ENCODE assay signal across 7 mouse cellular contexts in the genomic region with DNA sequence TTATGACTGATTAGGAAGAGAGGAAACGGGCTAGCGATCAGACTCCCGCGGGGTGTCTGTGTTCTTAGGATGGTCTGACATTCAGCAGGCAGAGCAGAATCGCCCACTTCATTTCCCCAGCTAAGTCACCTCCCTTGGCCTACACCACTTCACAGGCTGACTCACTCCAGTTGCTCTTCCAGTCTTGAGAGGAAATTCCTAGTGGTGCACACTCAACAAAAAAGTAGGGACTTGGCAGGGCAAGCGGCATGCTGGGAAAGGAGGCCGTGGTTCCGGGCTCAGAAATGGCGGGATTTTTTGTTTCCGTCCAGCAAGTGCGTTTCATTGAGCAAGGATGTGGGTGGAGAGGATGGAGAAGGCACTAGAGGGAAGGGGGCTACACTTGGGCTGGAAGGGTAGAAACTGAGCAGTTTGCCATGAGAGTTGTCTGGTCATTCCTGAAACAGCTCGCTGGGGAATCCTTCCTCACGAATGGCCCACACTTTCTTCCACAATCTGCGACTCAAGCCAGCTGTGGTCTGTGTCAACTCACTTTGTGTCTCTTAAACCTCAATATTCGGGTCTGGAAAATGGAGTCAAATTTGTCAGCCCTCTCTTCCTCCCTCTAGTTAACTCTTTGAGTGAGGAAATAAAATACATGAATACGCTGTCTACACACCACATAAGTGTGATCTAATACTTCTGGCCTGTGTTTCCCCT. TPM values are rescaled to one million over a fixed set of nuclear protein-coding genes. Genes with fewer than 3 reads are reported as not detected.
DNase-seq lines count a peak whose midpoint lies in the region; ATAC-seq and TF ChIP-seq lines count a peak whose summit lies in the region.

No protein-coding gene starts in this region.

- H3K9ac ChIP-seq in hindbrain, embryonic 16.5 days (ENCODE audit: low read depth, low read length), result peak overlapping the region; percentile 95
- H3K9ac ChIP-seq in liver, postnatal 0 days (replicated peaks), result no peak overlapping the region
- 0 out of 2 replicates have a peak overlapping the region, but pooled peaks have one; percentile 94 for H3K9ac ChIP-seq in stomach, embryonic 14.5 days (replicated peaks; ENCODE audit: low read depth, low read length)

- no peak for TF ChIP-seq EP300 in liver, postnatal 0 days (IDR thresholded peaks at IDR 0.05; ENCODE audit: low read depth)

- peak overlapping the region; percentile 79 for H3K4me2 ChIP-seq in hindbrain, embryonic 16.5 days (ENCODE audit: low read length)
- peak overlapping the region; percentile 93 for H3K4me2 ChIP-seq in liver, postnatal 0 days (ENCODE audit: low read depth, low read length)
- peak overlapping the region; percentile 58 for H3K4me2 ChIP-seq in stomach, embryonic 14.5 days (replicated peaks; ENCODE audit: low read depth, low read length)

- ATAC-seq in hindbrain, embryonic 16.5 days, result no peak
- no peak for ATAC-seq in liver, postnatal 0 days
- no peak for ATAC-seq in stomach, embryonic 14.5 days (ENCODE audit: insufficient number of reproducible peaks, insufficient read depth, low FRiP score, low read depth)
- ATAC-seq in activated CD4-positive, CD25-positive, alpha-beta regulatory T cell, adult 4 months, result no peak

- TF ChIP-seq CTCF in liver, postnatal 0 days (IDR thresholded peaks at IDR 0.05; ENCODE audit: low read depth), result no peak

- H3K4me3 ChIP-seq in hindbrain, embryonic 16.5 days (ENCODE audit: low read length), result peak overlapping the region; percentile 80
- H3K4me3 ChIP-seq in liver, postnatal 0 days (ENCODE audit: low read depth, low read length), result peak overlapping the region; percentile 63
- peak overlapping the region; percentile 89 for H3K4me3 ChIP-seq in stomach, embryonic 14.5 days (ENCODE audit: low read depth, low read length)

- DNase-seq in 3T3-L1 (ENCODE audit: low read depth, low spot score) (peak; percentile 92), R1 (ENCODE audit: low read depth, low spot score) (peak; percentile 55)
- DNase-seq in gastrocnemius, adult 18-20 months (ENCODE audit: low spot score), result peak; percentile 53
- no peak for DNase-seq in liver, postnatal 0 days

- H3K36me3 ChIP-seq in hindbrain, embryonic 16.5 days (ENCODE audit: control insufficient read depth, insufficient read depth, low read length), result peaks cover 5% of the 10 kb centered on the region
- H3K36me3 ChIP-seq in liver, postnatal 0 days (replicated peaks; ENCODE audit: insufficient read depth, low read length), result peaks cover 8% of the 10 kb centered on the region; the same call in 1 of the 2 replicates
- H3K36me3 ChIP-seq in stomach, embryonic 14.5 days (ENCODE audit: control insufficient read depth, insufficient read depth, low read length), result peaks cover 17% of the 10 kb centered on the region; the same call in 1 of the 2 replicates

- no peak overlapping the region for H3K27ac ChIP-seq in hindbrain, embryonic 16.5 days (ENCODE audit: low read depth, low read length)
- H3K27ac ChIP-seq in liver, postnatal 0 days (ENCODE audit: low read depth), result 0 out of 2 replicates have a peak overlapping the region, but pooled peaks have one; percentile 16
- H3K27ac ChIP-seq in stomach, embryonic 14.5 days (ENCODE audit: low read length), result peak overlapping the region; percentile 17; the same call in 1 of the 2 replicates

- peaks cover 33% of the 10 kb centered on the region for H3K4me1 ChIP-seq in hindbrain, embryonic 16.5 days (ENCODE audit: control insufficient read depth, insufficient read depth, low read depth, low read length)
- 0 out of 2 replicates have a peak, but pooled peaks cover 9% of the 10 kb centered on the region for H3K4me1 ChIP-seq in liver, postnatal 0 days (ENCODE audit: insufficient read depth)
- H3K4me1 ChIP-seq in stomach, embryonic 14.5 days (ENCODE audit: control insufficient read depth, insufficient read depth, low read length), result peaks cover 24% of the 10 kb centered on the region; the same call in 1 of the 2 replicates

- 63% methylated on average over 16 of the region's 16 CpGs for WGBS in hindbrain, embryonic 16.5 days
- WGBS in liver, postnatal 0 days (ENCODE audit: insufficient replicate concordance), result 73% methylated on average over 16 of the region's 16 CpGs
- WGBS in stomach, embryonic 14.5 days, result 49% methylated on average over 16 of the region's 16 CpGs

- no peaks in the 10 kb centered on the region for H3K27me3 ChIP-seq in hindbrain, embryonic 16.5 days (replicated peaks; ENCODE audit: control insufficient read depth, insufficient read depth, low read length)
- H3K27me3 ChIP-seq in liver, postnatal 0 days (ENCODE audit: insufficient read depth, low read length), result peaks cover 25% of the 10 kb centered on the region
- no peaks in the 10 kb centered on the region for H3K27me3 ChIP-seq in stomach, embryonic 14.5 days (ENCODE audit: control insufficient read depth, insufficient read depth, low read length)

- H3K9me3 ChIP-seq in hindbrain, embryonic 16.5 days (ENCODE audit: control insufficient read depth, low read length), result no peaks in the 10 kb centered on the region
- no peaks in the 10 kb centered on the region for H3K9me3 ChIP-seq in liver, postnatal 0 days (ENCODE audit: low read length)
- no peaks in the 10 kb centered on the region for H3K9me3 ChIP-seq in stomach, embryonic 14.5 days (ENCODE audit: control insufficient read depth, low read depth, low read length)

RNA-seq across cellular contexts. Expression of gene Ckap4, which starts 1.5 kb away (rescaled TPM):
- total RNA-seq in gastrocnemius, adult 18-20 months (2021), result 1 to 10 TPM; 5.7 to 8.4 TPM
- polyA plus RNA-seq in hindbrain, embryonic 16.5 days (2015; fragmentation: Nextera tagmentation; extraction: Ambion mirVana), result 24.2 and 51.3 TPM in 2 replicates
- polyA plus RNA-seq in liver, postnatal 0 days (2015; fragmentation: Nextera tagmentation; extraction: Ambion mirVana), result 10.3 and 10.6 TPM in 2 replicates
- polyA plus RNA-seq in stomach, embryonic 14.5 days (2014; fragmentation: Nextera tagmentation; extraction: Ambion mirVana), result 89.3 and 114 TPM in 2 replicates
- polyA plus RNA-seq in activated CD4-positive, CD25-positive, alpha-beta regulatory T cell, adult 4 months (2017; shearing (Covaris generic)), result under 1 TPM in 1 of 2 experiments, not detected in 1; 0.12 TPM

RNA-seq across cellular contexts. Expression of gene Tcp11l2, which starts 44.1 kb away (rescaled TPM):
- 10 to 100 TPM; 35.9 to 52.2 TPM for total RNA-seq in gastrocnemius, adult 18-20 months (2021)
- 21.8 and 24.6 TPM in 2 replicates for polyA plus RNA-seq in hindbrain, embryonic 16.5 days (2015; fragmentation: Nextera tagmentation; extraction: Ambion mirVana)
- polyA plus RNA-seq in liver, postnatal 0 days (2015; fragmentation: Nextera tagmentation; extraction: Ambion mirVana), result 29.8 and 36.8 TPM in 2 replicates
- polyA plus RNA-seq in stomach, embryonic 14.5 days (2014; fragmentation: Nextera tagmentation; extraction: Ambion mirVana), result 14.7 and 14.9 TPM in 2 replicates
- polyA plus RNA-seq in activated CD4-positive, CD25-positive, alpha-beta regulatory T cell, adult 4 months (2017; shearing (Covaris generic)), result 100 to 1,000 TPM; 168 to 171 TPM

Comparison
In these comparisons a context has a peak if more than half of its experiments do, and no peak if none do; other contexts are left out.
1. RNA of gene Ckap4, which starts 1.5 kb away (polyA plus RNA-seq): 89.3 to 114 TPM in stomach, embryonic 14.5 days, 24.2 to 51.3 TPM in hindbrain, embryonic 16.5 days and 10.3 to 10.6 TPM in liver, postnatal 0 days; 0.12 TPM in activated CD4-positive, CD25-positive, alpha-beta regulatory T cell, adult 4 months; every median in the first group is over 10 times any median in the second.
2. Peak in every context shown above with its lines, with median percentiles within 50 percentile points of each other: H3K4me2 ChIP-seq and H3K4me3 ChIP-seq.